Mouse (Mus musculus) spleen, adult 12 weeks (tissue): ENCODE results near the gene Cul4a.
A peak's percentile ranks its signal among the peaks of the same experiment; 100 is the strongest.

Experiments used
- DNase-seq: peaks from one replicate; pipeline ENCODE4 v3.0.0; 2022; ENCODE audit warnings: low spot score

Cul4a gene

DNA sequence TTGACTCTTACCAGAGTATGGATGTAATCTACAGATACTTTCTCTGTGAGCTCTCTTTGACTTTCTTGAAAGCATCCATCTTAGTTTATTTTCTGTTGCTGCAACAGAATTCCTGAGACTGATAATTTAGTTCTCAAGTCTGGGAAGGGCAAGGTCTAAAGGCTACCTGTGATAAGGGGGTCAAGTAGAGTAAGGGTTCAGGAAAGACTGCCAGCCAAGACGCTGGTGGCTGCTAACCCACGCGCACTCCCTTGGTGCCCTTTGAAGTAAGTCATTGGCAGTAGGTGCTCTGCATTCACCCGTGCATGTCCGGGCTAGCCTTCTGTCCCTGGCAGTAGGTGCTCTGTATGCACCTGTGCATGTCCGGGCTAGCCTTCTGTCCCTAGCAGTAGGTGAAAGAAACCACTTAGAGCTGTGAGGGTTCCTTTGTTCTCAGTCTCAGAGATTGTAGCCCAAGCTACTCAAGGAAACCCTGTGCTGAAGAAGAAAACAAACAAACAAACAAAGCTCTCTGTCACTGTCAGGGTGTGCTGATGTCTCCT is 34.3 kb downstream of the Cul4a start:
- no peak for DNase-seq

- DNase-seq = no peak
Observed at GRCm38 (mm10) chr8:13141681-13142080, 36.3 kb downstream of the Cul4a start.

GRCm38 (mm10) chr8:13148476-13148875 is 43.1 kb downstream of the Cul4a start:
- DNase-seq = no peak

GRCm38 (mm10) chr8:13149287-13149686 is 43.9 kb downstream of the Cul4a start:
- no peak for DNase-seq

DNA sequence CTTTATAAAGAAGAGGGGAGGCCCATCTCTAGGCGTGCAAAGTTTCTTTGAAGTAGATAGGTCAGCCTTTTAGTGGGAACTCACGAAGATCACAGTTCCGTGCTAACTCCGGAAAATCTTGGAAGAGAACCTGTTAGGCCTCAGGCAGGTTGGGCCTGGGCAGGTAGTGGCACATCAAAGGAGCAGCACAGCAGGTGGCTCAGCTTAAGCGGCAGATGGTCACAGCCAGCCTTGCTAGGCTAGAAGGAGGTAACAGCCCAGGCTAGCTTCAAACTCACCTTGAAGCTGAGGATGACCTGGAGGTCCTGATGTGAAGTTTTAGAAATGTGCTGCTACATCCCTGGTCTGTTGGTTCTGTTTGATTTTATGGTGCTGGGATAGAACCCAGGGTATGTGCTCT is 44.4 kb downstream of the Cul4a start:
- DNase-seq = no peak

GRCm38 (mm10) chr8:13150929-13151328 is 45.5 kb downstream of the Cul4a start:
- no peak for DNase-seq

GRCm38 (mm10) chr8:13154099-13154498 is 48.7 kb downstream of the Cul4a start:
- DNase-seq = no peak

- DNase-seq = no peak
Observed at GRCm38 (mm10) chr8:13155358-13155757, 49.9 kb downstream of the Cul4a start.

- DNase-seq = no peak
Observed at GRCm38 (mm10) chr8:13156327-13157097, 51.1 kb downstream of the Cul4a start.

GRCm38 (mm10) chr8:13158718-13159376 is 53.4 kb downstream of the Cul4a start, which contains the start of gene Lamp1:
Gene Lamp1 (plus strand): TSS chr8:13159161.
- peak; percentile 89 for DNase-seq

DNA sequence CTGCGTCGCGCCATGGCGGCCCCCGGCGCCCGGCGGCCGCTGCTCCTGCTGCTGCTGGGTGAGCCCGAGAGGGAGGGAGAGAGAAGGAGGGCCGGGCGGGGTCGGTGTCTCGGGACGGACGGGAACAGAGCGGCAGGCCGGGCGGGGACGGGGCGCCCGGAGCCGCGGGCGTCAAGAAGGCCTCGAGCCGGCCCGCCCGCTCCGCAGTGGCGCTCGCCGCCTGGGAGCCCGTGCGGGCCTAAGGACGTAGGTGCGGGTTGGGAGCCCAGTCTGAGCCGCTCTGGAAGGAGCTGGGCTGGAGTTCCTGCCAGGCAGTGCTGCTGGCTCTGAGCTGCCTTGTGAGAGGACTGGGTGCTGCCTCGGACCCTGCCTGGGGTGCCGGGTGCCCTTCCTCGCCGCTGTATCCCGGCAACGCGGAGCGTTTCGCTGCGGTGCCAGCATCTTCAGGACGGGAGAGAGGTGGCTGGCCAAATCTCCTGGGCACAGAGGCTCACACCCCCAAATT is 54.0 kb downstream of the Cul4a start:
- DNase-seq = no peak

- DNase-seq = no peak
Observed at GRCm38 (mm10) chr8:13160691-13161090, 55.3 kb downstream of the Cul4a start.

DNA sequence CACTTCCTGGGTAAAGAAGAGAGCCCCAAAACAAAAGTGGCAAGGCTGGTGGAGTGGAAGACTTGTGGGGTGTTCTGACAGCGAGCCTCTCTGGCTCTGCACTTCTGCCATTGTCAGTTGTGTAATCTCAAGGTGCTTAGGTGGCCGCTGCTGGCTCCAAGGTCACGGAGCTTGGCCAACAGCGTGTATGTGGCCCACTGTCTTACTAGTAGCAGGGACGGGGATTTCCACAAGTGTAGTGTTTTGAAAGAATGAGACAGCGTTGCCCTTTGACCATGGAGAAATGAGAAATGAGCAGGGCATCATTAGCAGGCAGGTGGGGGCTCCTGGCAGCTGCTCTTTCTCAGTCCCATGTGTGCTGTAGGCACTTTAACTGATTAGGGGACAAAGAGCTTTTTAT is 56.7 kb downstream of the Cul4a start:
- DNase-seq = no peak

DNA sequence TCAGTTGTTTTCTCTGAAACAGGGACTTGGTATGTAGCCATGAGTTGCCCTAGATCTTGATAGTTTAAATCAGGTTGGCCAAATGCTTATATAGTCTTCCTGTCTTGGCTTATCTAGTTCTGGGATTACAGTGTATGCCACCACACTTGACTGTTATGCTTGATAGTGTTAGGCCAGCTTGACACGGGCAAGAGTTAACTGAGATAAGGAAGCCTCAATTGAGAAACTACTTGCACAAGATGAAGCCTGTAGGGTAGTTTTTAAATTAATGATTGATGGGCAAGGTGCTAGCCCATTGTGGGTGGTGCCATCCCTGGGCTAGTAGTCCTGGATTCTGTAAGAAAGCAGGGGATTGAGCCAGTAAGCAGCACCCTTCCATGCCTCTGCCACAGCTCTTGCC is 58.1 kb downstream of the Cul4a start:
- DNase-seq = no peak

GRCm38 (mm10) chr8:13164361-13164760 is 58.9 kb downstream of the Cul4a start:
- no peak for DNase-seq

DNA sequence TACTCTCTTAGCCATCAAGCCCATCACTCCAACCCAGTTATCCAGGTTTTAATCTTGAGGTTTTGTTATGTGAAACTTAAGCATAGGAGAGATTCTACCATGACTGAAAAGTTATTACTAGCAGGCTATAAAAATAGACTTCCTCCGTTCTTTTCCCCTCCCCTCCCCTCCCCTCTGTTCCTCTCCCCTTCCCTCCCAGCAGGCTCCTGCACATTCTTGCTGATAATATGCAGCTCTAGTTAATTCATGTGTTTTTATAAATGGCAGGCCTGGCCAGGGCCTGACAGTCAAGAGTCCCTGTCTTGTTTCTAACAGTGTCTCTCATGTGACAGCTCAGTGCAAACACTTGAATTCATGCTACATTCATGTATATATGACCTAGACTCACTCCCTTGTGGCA is 65.1 kb downstream of the Cul4a start:
- no peak for DNase-seq

- no peak for DNase-seq
Observed at GRCm38 (mm10) chr8:13174305-13174704, 68.9 kb downstream of the Cul4a start.

GRCm38 (mm10) chr8:13174811-13175210 is 69.4 kb downstream of the Cul4a start:
- DNase-seq = no peak

- no peak for DNase-seq
Observed at GRCm38 (mm10) chr8:13175650-13176049, 70.2 kb downstream of the Cul4a start.

DNA sequence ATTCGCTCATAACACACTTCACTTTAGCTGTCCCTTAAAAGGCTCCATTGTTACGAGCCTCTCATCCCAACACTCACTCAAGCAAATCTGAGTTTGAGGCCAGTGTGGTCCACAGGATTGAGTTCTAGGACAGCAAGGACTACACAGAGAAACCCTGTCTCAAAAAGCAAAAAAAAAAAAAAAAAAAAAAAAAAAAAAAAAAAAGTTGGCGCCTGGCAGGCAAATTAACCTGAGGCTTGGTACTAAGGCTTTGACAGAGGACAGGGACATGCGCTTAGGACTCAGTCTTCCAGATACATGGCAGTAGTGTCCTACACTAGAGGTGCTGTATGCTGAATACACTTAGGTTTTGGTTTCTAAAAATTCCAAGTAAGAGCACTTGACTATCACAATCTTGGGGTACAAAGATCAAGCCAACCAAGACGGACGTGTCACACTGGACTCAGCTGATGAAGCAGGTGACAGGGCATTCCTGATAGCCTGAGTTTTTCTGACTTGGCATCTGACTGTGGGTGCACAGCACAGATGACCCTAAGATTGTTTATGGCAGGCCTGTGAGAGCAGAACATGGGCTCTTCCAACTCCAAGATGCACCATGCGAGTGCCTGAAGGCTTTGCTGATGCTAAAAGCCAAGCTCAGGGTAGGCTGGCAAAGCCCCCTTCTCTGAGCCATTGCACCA is 71.9 kb downstream of the Cul4a start:
- no peak for DNase-seq

GRCm38 (mm10) chr8:13178137-13178536 is 72.7 kb downstream of the Cul4a start:
- DNase-seq = no peak

DNA sequence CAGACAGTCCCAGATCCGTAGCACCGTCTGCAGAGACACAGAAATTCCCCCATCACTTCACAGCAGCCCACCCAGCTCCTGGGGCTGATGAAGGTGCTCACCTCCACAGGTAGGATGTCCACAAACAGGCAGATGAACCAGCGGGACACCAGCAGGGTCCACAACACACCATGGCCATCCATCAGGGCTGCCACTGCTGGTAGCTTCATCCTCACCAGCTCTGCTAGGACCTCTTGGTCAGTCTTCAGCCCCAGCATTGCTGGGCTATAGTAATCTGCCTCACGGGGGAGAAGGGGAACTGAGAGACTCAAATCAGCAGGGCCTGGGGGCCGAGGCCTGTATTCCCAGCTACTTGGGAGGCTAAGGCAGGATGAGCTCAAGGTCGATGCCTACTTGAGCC is 74.1 kb downstream of the Cul4a start:
- DNase-seq = no peak

- no peak for DNase-seq
Observed at GRCm38 (mm10) chr8:13179948-13180347, 74.5 kb downstream of the Cul4a start.
